Mouse (Mus musculus): ENCODE measurements at regions not wholly inside any gene's neighbourhood (a gene's known extent, or its start where the extent isn't known, plus 50 kb on each side); places are given as distances from the start of the nearest gene placed in this dataset.

- intact Hi-C loops (cut with DNase I), result no loop called here
- DNase-seq (ENCODE audit: low spot score in 2 of 2), result no peak
Observed at GRCm38 (mm10) chr19:14035371-14035770, 122.0 kb downstream of the Olfr1505 start.

DNA sequence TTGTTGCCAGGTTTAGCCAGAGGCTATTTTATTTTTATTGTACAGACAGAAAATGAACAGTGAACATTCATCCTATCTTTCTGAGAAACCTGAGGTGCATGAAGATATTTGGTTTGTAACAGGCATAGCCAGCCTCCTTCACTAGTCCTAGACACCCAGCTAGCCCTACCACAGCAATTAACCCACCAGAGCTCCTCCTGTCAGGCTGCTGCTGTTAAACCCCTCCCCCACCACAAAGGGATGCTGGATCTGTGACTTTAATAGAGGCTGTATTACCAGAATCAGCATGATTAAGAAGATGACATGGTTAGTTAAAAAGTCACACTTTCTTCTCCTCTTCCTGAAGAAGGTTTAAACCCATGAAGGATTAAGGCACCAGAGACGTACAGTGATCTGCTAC lies 122.5 kb downstream of the Olfr1505 start:
- intact Hi-C loops (cut with DNase I), result no loop called here
- DNase-seq (ENCODE audit: low spot score in 2 of 2), result no peak

GRCm38 (mm10) chr19:14036750-14037149 lies 123.4 kb downstream of the Olfr1505 start:
- no peak for DNase-seq (ENCODE audit: low spot score in 2 of 2)
- intact Hi-C loops (cut with DNase I), result no loop called here

- no peak for DNase-seq (ENCODE audit: low spot score in 2 of 2)
- intact Hi-C loops (cut with DNase I), result no loop called here
Observed at GRCm38 (mm10) chr19:14042753-14043152, 129.4 kb downstream of the Olfr1505 start.

DNA sequence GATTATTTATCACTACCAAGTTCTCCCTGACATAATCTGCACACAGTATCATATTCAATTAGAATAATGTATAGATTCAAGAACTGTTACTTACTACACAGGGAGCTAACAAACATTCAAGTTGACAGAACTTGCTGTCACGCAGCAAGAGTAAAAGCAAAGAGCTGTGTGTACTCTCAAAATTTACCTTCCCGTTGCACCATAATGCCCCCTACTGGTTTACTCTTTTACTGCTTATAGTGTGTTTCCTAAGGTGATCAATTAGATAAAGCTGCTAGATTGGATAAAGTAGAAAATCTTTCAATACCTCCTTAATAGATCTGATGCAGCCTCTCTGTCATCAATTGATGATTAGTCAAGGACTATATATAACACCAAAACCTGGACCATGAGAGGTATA lies 132.1 kb downstream of the Olfr1505 start:
- no peak for DNase-seq (ENCODE audit: low spot score in 2 of 2)
- intact Hi-C loops (cut with DNase I), result no loop called here

DNA sequence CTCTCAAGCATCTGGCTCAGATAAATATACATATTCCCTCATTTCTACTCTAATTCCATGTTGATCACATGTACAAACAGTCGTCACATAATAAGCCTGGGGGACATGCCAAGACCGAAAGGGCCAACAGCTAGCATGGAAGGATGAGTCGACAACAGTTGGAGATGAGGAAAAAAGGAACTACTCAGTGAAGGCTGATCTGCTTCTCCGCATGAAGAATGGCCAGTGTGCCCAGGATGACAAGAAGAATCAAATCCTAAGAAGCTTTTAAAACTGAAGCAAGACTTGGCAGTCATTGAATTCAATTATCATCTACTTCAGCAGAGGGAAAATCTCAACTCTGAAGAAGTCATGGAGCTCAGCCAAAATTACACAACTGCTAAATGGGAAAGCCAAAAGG lies 138.7 kb downstream of the Olfr1505 start:
- intact Hi-C loops (cut with DNase I), result no loop called here
- DNase-seq (ENCODE audit: low spot score in 2 of 2), result no peak

GRCm38 (mm10) chr19:14080538-14080937 lies 167.2 kb downstream of the Olfr1505 start:
- DNase-seq (ENCODE audit: low spot score in 2 of 2), result no peak

GRCm38 (mm10) chr19:14084726-14085125 lies 171.4 kb downstream of the Olfr1505 start:
- DNase-seq (ENCODE audit: low spot score in 2 of 2), result no peak
- intact Hi-C loops (cut with DNase I), result no loop called here

More at GRCm38 (mm10) chr19:14080538-14080937, 167.2 kb downstream of the Olfr1505 start:
- intact Hi-C loops (cut with DNase I), result no loop called here

DNA sequence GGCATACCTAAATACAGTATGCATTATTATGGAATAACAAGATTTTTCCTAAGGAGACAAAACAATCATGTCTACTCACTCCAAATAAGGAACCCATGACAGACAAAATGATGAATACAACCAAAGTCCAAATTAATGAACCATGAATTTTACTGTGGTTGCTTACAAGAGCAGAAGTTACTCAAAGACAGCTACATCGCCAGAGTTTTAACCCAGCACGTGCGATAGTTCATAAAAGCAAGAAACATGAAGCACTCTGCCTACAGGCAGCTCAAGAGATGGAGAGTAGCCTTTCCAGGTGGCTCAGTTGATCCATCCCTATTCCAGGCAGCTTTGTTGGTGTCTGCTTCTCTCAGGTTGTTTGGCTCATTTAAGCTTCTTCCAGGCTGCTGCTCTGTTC lies 176.8 kb downstream of the Olfr1505 start:
- intact Hi-C loops (cut with DNase I), result no loop called here
- no peak for DNase-seq (ENCODE audit: low spot score in 2 of 2)

GRCm38 (mm10) chr19:14094191-14094590 lies 180.9 kb downstream of the Olfr1505 start:
- DNase-seq (ENCODE audit: low spot score in 2 of 2), result no peak
- intact Hi-C loops (cut with DNase I), result no loop called here

DNA sequence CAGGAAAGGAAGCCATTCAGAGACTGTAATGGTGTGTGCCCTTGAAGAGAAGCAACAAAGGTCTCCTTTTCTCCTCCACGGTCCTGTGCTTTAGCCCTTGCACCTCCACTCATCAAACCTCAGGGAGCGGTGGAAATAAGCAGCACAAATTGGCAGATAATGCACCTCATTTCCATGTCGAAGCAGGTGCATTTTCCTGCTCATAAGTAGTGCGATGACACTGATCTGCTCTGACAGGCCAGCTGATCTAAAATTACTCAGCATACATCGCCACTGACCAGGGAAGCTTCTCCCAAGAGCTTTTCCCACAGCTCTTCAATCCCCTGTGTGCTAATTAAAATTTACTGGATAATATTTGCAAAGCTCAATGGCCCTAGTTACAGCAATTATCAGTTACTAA lies 182.9 kb downstream of the Olfr1505 start:
- intact Hi-C loops (cut with DNase I), result no loop called here
- DNase-seq (ENCODE audit: low spot score in 2 of 2), result no peak

GRCm38 (mm10) chr19:14109091-14109490 lies 195.8 kb downstream of the Olfr1505 start:
- intact Hi-C loops (cut with DNase I), result no loop called here
- no peak for DNase-seq (ENCODE audit: low spot score in 2 of 2)

- intact Hi-C loops (cut with DNase I), result no loop called here
Observed at GRCm38 (mm10) chr19:14123348-14124113, 210.2 kb downstream of the Olfr1505 start.

DNA sequence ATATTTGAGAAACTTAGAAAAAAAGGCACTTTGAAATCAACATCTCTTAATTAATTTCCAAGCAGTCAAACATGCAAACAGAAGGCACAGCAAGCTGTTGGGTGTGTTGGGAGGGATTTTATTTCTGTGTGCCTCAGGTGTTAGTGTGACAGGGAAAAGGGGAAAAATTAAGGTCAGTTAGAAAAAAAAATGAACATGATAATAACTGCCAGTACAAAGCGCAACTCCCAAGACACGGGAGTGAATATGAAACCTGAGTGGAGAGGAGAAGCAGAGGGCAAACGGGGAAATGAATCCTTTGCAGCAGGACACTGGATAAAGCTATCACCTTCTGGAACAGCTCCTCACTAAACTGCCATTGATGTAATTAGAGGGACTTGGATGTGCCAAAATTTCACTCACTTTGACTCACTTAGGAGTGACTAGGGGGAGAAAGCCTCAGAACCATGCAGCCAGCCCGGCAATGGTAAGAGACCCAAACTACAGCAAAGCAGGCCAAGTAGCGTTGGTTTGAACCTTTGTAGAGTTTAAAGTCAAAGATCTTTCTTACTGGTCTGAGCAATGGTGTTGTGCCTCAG lies 211.0 kb downstream of the Olfr1505 start:
- DNase-seq (ENCODE audit: low spot score in 2 of 2), result no peak
- intact Hi-C loops (cut with DNase I), result no loop called here

More at GRCm38 (mm10) chr19:14123348-14124113, 210.2 kb downstream of the Olfr1505 start:
- no peak for DNase-seq (ENCODE audit: low spot score in 2 of 2)

GRCm38 (mm10) chr19:14124986-14125385 lies 211.7 kb downstream of the Olfr1505 start:
- intact Hi-C loops (cut with DNase I), result no loop called here

GRCm38 (mm10) chr19:14128397-14129209 lies 215.3 kb downstream of the Olfr1505 start:
- intact Hi-C loops (cut with DNase I), result no loop called here
- DNase-seq (ENCODE audit: low spot score in 2 of 2), result no peak

More at GRCm38 (mm10) chr19:14124986-14125385, 211.7 kb downstream of the Olfr1505 start:
- no peak for DNase-seq (ENCODE audit: low spot score in 2 of 2)

DNA sequence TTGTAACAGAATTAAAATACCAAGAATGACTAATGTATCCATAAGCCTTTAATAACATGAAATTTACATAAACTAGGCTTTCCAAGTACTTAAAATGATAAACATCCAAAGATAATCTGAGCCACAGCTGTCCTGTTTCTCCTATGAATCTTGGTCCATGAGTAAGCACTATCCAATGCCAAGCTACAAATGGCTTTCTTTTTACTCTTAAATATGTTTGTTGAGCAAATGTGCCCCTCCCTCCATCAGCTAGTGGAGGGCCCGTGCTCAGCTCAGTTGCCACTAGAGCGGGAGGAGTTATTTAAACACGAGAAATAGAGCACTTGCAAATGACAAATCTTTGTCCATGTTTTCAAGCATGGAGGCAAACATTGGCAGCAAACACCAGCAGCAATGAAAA lies 247.9 kb downstream of the Olfr1505 start:
- intact Hi-C loops (cut with DNase I), result no loop called here
- DNase-seq (ENCODE audit: low spot score in 2 of 2), result no peak

DNA sequence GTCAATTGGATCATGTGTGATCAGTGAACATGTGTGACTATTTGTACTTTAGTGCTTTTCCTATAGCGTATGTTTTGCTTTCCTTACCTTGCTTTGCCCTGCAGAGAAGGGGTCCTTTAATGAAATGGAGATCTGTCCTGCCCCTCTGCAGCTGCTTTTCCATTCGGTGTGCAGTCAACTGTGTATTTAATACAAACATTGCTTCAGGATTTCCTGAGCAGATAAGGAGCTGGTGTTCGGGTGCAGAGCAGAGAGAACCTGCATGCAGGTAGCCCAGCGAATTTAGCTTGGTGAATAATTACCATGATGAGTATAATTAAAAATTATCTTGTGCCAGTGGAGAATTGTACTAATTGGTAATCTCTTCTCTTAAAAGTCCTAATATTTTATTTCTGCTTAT lies 249.4 kb downstream of the Olfr1505 start:
- intact Hi-C loops (cut with DNase I), result no loop called here

GRCm38 (mm10) chr19:14165775-14166174 lies 252.4 kb downstream of the Olfr1505 start:
- intact Hi-C loops (cut with DNase I), result no loop called here

More for the DNA sequence above, 249.4 kb downstream of the Olfr1505 start:
- no peak for DNase-seq (ENCODE audit: low spot score in 2 of 2)

DNA sequence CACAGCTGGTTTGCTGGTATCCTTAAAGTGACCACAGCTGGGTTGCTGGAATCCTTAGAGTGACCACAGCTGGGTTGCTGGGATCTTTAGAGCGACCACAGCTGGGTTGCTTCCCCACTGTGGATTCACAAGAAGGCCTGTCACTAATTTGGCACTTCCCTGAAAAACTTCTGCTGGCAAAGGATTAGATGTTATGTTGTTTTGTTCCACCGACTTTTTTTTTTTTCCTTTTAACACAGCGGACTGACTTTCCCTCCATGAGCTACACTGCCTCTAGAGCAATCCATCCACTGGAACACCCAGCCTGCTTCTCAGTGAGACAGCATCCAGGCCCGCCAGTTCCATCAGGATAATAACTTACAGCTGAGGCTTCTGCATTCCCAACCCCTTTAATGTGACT lies 266.9 kb downstream of the Olfr1505 start:
- no peak for DNase-seq (ENCODE audit: low spot score in 2 of 2)
- intact Hi-C loops (cut with DNase I), result no loop called here

More at GRCm38 (mm10) chr19:14165775-14166174, 252.4 kb downstream of the Olfr1505 start:
- no peak for DNase-seq (ENCODE audit: low spot score in 2 of 2)
